Mouse (Mus musculus) hindbrain, embryonic 11.5 days (tissue): ENCODE data around the gene Asdurf. TPM values are rescaled to one million over a fixed set of nuclear protein-coding genes. Genes with fewer than 3 reads are reported as not detected.

Experiments
- ATAC-seq: fragments of 200-750 bp; cut with Nextera tagmentation; 2 replicates; pipeline ENCODE4 v1.8.0; 2017; ENCODE audit warnings: mild to moderate bottlenecking, moderate TSS enrichment, moderate library complexity; ENCODE audit not compliant: low FRiP score
- DNase-seq: peaks from one replicate; pipeline ENCODE4 v3.0.0-alpha.2; 2015; ENCODE audit warnings: low spot score
- H3K27ac ChIP-seq: fragments of 300-500 bp; sonication (generic); 2 replicates; pipeline ENCODE4 v1.5.1; 2014; ENCODE audit warnings: mild to moderate bottlenecking, low read depth, low read length
- H3K27me3 ChIP-seq: fragments of 300-500 bp; sonication (generic); 2 replicates; pipeline ENCODE4 v1.6.1; 2014; ENCODE audit warnings: mild to moderate bottlenecking, low read length, moderate library complexity, mixed read lengths; ENCODE audit not compliant: control insufficient read depth, insufficient read depth
- H3K36me3 ChIP-seq: fragments of 300-500 bp; sonication (generic); 2 replicates; pipeline ENCODE4 v1.6.1; 2014; ENCODE audit warnings: mild to moderate bottlenecking, low read length, moderate library complexity, mixed read lengths; ENCODE audit not compliant: control insufficient read depth, insufficient read depth
- H3K4me1 ChIP-seq: fragments of 300-500 bp; sonication (generic); replicated peaks from 2 replicates; pipeline ENCODE4 v1.6.1; 2014; ENCODE audit warnings: low read length, mixed read lengths; ENCODE audit not compliant: control insufficient read depth, insufficient read depth
- H3K4me2 ChIP-seq: fragments of 300-500 bp; sonication (generic); replicated peaks from 2 replicates; pipeline ENCODE4 v1.6.1; 2014; ENCODE audit warnings: mild to moderate bottlenecking, low read depth, low read length
- H3K4me3 ChIP-seq: fragments of 300-500 bp; sonication (generic); 2 replicates; pipeline ENCODE4 v1.5.1; 2014; ENCODE audit warnings: low read depth, low read length
- H3K9ac ChIP-seq: fragments of 300-500 bp; sonication (generic); 2 replicates; pipeline ENCODE4 v1.6.1; 2014; ENCODE audit warnings: low read depth, low read length
- H3K9me3 ChIP-seq: fragments of 300-500 bp; sonication (generic); 2 replicates; pipeline ENCODE4 v1.6.1; 2016; ENCODE audit warnings: low read length; ENCODE audit not compliant: control insufficient read depth
- WGBS: fragments of 180-500 bp; shearing (Covaris S2); extraction: QIAGEN DNeasy Blood & Tissue Kit; methylation state at CpG from one replicate; pipeline ENCODE4 v1.1.7; 2014; 5-methylcytosine and 5-hydroxymethylcytosine counted together
- polyA plus RNA-seq: library from polyadenylated mRNA; unstranded; fragments of >200 nt; fragmentation: Nextera tagmentation; extraction: Ambion mirVana; gene quantifications from 2 replicates; pipeline ENCODE4 v1.2.1, GENCODE M21; 2014

The Asdurf gene
- polyA plus RNA-seq, 1 experiment from 2014 or later: not detected

DNA sequence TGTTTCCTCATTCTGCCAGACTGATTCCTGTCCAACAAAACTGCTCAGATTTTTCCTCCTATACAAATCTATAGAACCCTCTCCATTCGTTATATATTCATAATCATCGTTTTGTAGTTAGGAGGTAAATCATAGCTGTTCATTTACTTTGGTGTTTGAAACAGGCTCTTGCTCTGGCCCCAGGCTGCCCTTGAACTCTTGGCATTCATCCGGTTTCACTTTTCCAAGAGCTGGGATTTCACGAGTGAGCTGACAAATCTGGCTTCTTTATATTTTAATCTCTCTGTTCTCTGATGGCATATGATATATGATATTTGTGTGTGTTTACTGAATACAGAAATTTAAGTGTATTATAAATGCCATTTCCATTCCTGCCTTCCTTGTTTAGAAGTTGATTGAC is 51.9 kb downstream of the Asdurf start:
- no peak overlapping the region for H3K4me2 ChIP-seq
- ATAC-seq (no peak), DNase-seq (no peak)
- H3K4me1 ChIP-seq: 0 out of 2 replicates have a peak, but pooled peaks cover 3% of the 10 kb centered on the region
- no peak overlapping the region for H3K4me3 ChIP-seq
- WGBS: 86% methylated on average over 4 of the region's 4 CpGs
- no peaks in the 10 kb centered on the region for H3K9me3 ChIP-seq
- H3K27me3 ChIP-seq: no peaks in the 10 kb centered on the region
- no peaks in the 10 kb centered on the region for H3K36me3 ChIP-seq
- no peak overlapping the region for H3K27ac ChIP-seq
- H3K9ac ChIP-seq: no peak overlapping the region

Other genes with a start within 250 kb of the Asdurf start
- not detected in 2 replicates for gene 1700019A02Rik, start 165.0 kb downstream of the Asdurf start, polyA plus RNA-seq
- gene Pms1, start 55.6 kb downstream of the Asdurf start, polyA plus RNA-seq: 21.0 and 23.8 TPM in 2 replicates
- 87.3 and 90.4 TPM in 2 replicates for gene Ormdl1, start 55.5 kb downstream of the Asdurf start, polyA plus RNA-seq
- gene Gm28778, start 55.5 kb downstream of the Asdurf start, polyA plus RNA-seq: not detected in 2 replicates
- 29.4 and 29.9 TPM in 2 replicates for gene Osgepl1, start 39.0 kb downstream of the Asdurf start, polyA plus RNA-seq
- gene Gm28551, start within 50 bp of the Asdurf start, polyA plus RNA-seq: 0.91 and 1.0 TPM in 2 replicates
- gene Asnsd1, start 133 bp upstream of the Asdurf start, polyA plus RNA-seq: 110 TPM in 2 replicates